Mouse (Mus musculus): ENCODE measurements around the gene Foxp1.

GRCm38 (mm10) chr6:99162716-99163115 lies 359.8 kb downstream of the Foxp1 start:
- no peak for TF ChIP-seq CTCF (IDR thresholded peaks at IDR 0.05; ENCODE audit: low read depth)
- TF ChIP-seq EP300 (IDR thresholded peaks at IDR 0.05; ENCODE audit: low read depth): no peak
